Mouse (Mus musculus) CD4-positive, CD25-positive, alpha-beta regulatory T cell, adult 4 months (primary cell): ENCODE results near the gene S1pr5. TPM values are rescaled to one million over a fixed set of nuclear protein-coding genes. Genes with fewer than 3 reads are reported as not detected.
"Not testable (repeated sequence)": the region's sequence is repeated elsewhere in the genome, so short reads cannot be mapped to it uniquely, and the experiment has no call there.

Source experiments
- ATAC-seq: one replicate; pipeline ENCODE4 v1.8.0; 2017
- polyA plus RNA-seq, 2 experiments: library from polyadenylated mRNA; unstranded; fragments of 100-300 nt; shearing (Covaris generic); gene quantifications; one replicate each; pipeline ENCODE4 v1.2.1; 2017

S1pr5 gene
- polyA plus RNA-seq, result under 1 TPM in 1 of 2 experiments, not detected in 1; 0.12 TPM

- ATAC-seq, result no peak
Measured at GRCm38 (mm10) chr9:21248326-21248725, at the start of gene S1pr5. S1pr5 (minus strand) TSS chr9:21248443.

- no peak for ATAC-seq
Measured at GRCm38 (mm10) chr9:21292271-21292670, 44.0 kb upstream of the S1pr5 start.

- not testable (repeated sequence) for ATAC-seq
Measured at GRCm38 (mm10) chr9:21291868-21292267, 43.6 kb upstream of the S1pr5 start.

- ATAC-seq, result peak; percentile 74
Measured at GRCm38 (mm10) chr9:21291022-21291787, 43.0 kb upstream of the S1pr5 start, which contains the start of gene Cdkn2d. Cdkn2d (minus strand) TSS chr9:21291407.

- ATAC-seq, result no peak
Measured at GRCm38 (mm10) chr9:21290589-21290988, 42.3 kb upstream of the S1pr5 start.

GRCm38 (mm10) chr9:21289337-21289671 lies 41.1 kb upstream of the S1pr5 start:
- no peak for ATAC-seq

- ATAC-seq, result no peak
Measured at GRCm38 (mm10) chr9:21288404-21289336, 40.4 kb upstream of the S1pr5 start.

GRCm38 (mm10) chr9:21287571-21288402 lies 39.5 kb upstream of the S1pr5 start, which contains the start of gene Kri1:
Kri1 (minus strand) TSS chr9:21287969.
- peak; percentile 57 for ATAC-seq

- no peak for ATAC-seq
Measured at GRCm38 (mm10) chr9:21286753-21287152, 38.5 kb upstream of the S1pr5 start.

- ATAC-seq, result no peak
Measured at GRCm38 (mm10) chr9:21283994-21284393, 35.8 kb upstream of the S1pr5 start.

GRCm38 (mm10) chr9:21283591-21283990 lies 35.3 kb upstream of the S1pr5 start:
- no peak for ATAC-seq

GRCm38 (mm10) chr9:21277776-21278175 lies 29.5 kb upstream of the S1pr5 start:
- no peak for ATAC-seq

- no peak for ATAC-seq
Measured at GRCm38 (mm10) chr9:21276307-21276706, 28.1 kb upstream of the S1pr5 start.

GRCm38 (mm10) chr9:21275727-21276126 lies 27.5 kb upstream of the S1pr5 start:
- no peak for ATAC-seq

GRCm38 (mm10) chr9:21275013-21275710 lies 26.9 kb upstream of the S1pr5 start:
- ATAC-seq, result no peak

GRCm38 (mm10) chr9:21274336-21274735 lies 26.1 kb upstream of the S1pr5 start:
- ATAC-seq, result no peak

- ATAC-seq, result no peak
Measured at GRCm38 (mm10) chr9:21273520-21274228, 25.4 kb upstream of the S1pr5 start.

- ATAC-seq, result no peak
Measured at GRCm38 (mm10) chr9:21273094-21273493, 24.9 kb upstream of the S1pr5 start.

GRCm38 (mm10) chr9:21272391-21272790 lies 24.1 kb upstream of the S1pr5 start:
- no peak for ATAC-seq

GRCm38 (mm10) chr9:21269590-21269989 lies 21.3 kb upstream of the S1pr5 start:
- not testable (repeated sequence) for ATAC-seq

GRCm38 (mm10) chr9:21268305-21268704 lies 20.1 kb upstream of the S1pr5 start:
- no peak for ATAC-seq
